ENCODE assay signal across 8 mouse cellular contexts in the genomic region with DNA sequence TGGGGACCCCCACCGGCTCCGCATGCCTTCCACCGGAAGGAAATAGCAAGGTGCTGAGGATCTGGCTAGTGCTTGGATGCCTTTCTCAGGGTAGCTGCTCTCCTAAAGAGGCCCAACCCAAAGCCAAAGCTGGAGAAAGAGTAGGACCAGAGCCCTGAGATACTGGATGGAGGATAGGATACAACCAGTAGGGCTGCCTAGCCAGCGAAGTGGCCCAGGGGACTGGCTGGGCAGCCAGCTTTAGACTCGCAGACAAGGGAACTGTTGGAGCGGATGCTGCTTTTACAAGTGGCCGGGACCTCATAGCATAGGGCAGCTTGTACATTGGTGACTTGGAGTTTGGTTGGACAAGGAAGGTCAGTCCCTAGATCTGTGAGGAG. TPM values are rescaled to one million over a fixed set of nuclear protein-coding genes. Genes with fewer than 3 reads are reported as not detected.
DNase-seq lines count a peak whose midpoint lies in the region; ATAC-seq and TF ChIP-seq lines count a peak whose summit lies in the region.

No protein-coding gene starts in this region.

- DNase-seq in heart, embryonic 10.5 days (ENCODE audit: low spot score), result no peak
- DNase-seq in heart, postnatal 25 days (ENCODE audit: low spot score), result no peak
- no peak for DNase-seq in ES-E14 (ENCODE audit: low read depth, low spot score)
- DNase-seq in adrenal gland, adult (ENCODE audit: inconsistent age in 2 of 2, low spot score in 1 of 2), result no peak
- no peak for DNase-seq in cerebellum, adult 9-10 months
- DNase-seq in gastrocnemius, postnatal 36 days, result no peak

- H3K27me3 ChIP-seq in heart, embryonic 10.5 days (ENCODE audit: insufficient read depth, poor library complexity, severe bottlenecking), result peaks cover 91% of the 10 kb centered on the region
- H3K27me3 ChIP-seq in heart, embryonic 16.5 days (ENCODE audit: control insufficient read depth, insufficient read depth, low read length), result peaks cover 12% of the 10 kb centered on the region
- peaks cover 3% of the 10 kb centered on the region for H3K27me3 ChIP-seq in liver, embryonic 16.5 days (ENCODE audit: control insufficient read depth, insufficient read depth, low read depth, low read length)

- peak overlapping the region; percentile 76 for H3K9ac ChIP-seq in ES-E14 (ENCODE audit: insufficient read depth, low read depth, low read length, poor library complexity, severe bottlenecking)
- H3K9ac ChIP-seq in heart, embryonic 16.5 days (ENCODE audit: low read length), result no peak overlapping the region; the same call in 1 of the 2 replicates
- H3K9ac ChIP-seq in liver, embryonic 16.5 days (ENCODE audit: low read depth, low read length), result peak overlapping the region; percentile 72

- 66% methylated on average over 7 of the region's 7 CpGs for WGBS in heart, embryonic 10.5 days
- WGBS in heart, embryonic 16.5 days, result 73% methylated on average over 7 of the region's 7 CpGs
- WGBS in liver, embryonic 16.5 days (ENCODE audit: insufficient replicate concordance), result 52% methylated on average over 7 of the region's 7 CpGs

- in situ Hi-C loops in ES-E14 (cut with MboI; ENCODE audit: low sequenced_read_pairs in 2 of 2, unreplicated experiment in 2 of 2), result loop anchor here in 1 of 2 experiments (5.0 to 10.0 kb wide), 2 partner anchors 352 to 484 kb away; no protein-coding TSS in a partner anchor

- ATAC-seq in heart, embryonic 16.5 days (replicated peaks; ENCODE audit: extremely low read depth, insufficient read depth, low FRiP score), result no peak
- ATAC-seq in liver, embryonic 16.5 days (ENCODE audit: low read depth), result no peak

- peak overlapping the region; percentile 57 for H3K4me3 ChIP-seq in heart, embryonic 10.5 days
- peak overlapping the region; percentile 64 to 69 for H3K4me3 ChIP-seq in ES-E14 (ENCODE audit: insufficient read depth in 1 of 2, low read depth in 1 of 2, low read length in 2 of 2, poor library complexity in 1 of 2, severe bottlenecking in 1 of 2)
- H3K4me3 ChIP-seq in heart, embryonic 16.5 days (ENCODE audit: low read length), result peak overlapping the region; percentile 49; the same call in 1 of the 2 replicates
- H3K4me3 ChIP-seq in liver, embryonic 16.5 days (ENCODE audit: low read depth, low read length), result peak overlapping the region; percentile 64

- H3K4me1 ChIP-seq in heart, embryonic 10.5 days, result peaks cover 13% of the 10 kb centered on the region
- peaks cover 0 to 4% of the 10 kb centered on the region in 2 experiments; a peak in 1 of 4 replicates for H3K4me1 ChIP-seq in ES-E14 (ENCODE audit: control insufficient read depth in 2 of 2, insufficient read depth in 2 of 2, low read length in 2 of 2, poor library complexity in 1 of 2)
- H3K4me1 ChIP-seq in heart, embryonic 16.5 days (ENCODE audit: control insufficient read depth, insufficient read depth, low read length), result peaks cover 7% of the 10 kb centered on the region
- peaks cover 33% of the 10 kb centered on the region for H3K4me1 ChIP-seq in liver, embryonic 16.5 days (ENCODE audit: control insufficient read depth, low read depth, low read length)

- H3K36me3 ChIP-seq in heart, embryonic 10.5 days, result no peaks in the 10 kb centered on the region
- no peaks in the 10 kb centered on the region for H3K36me3 ChIP-seq in ES-E14 (ENCODE audit: control insufficient read depth, insufficient read depth, low read length, poor library complexity, severe bottlenecking)
- no peaks in the 10 kb centered on the region for H3K36me3 ChIP-seq in heart, embryonic 16.5 days (ENCODE audit: control insufficient read depth, insufficient read depth)
- no peaks in the 10 kb centered on the region for H3K36me3 ChIP-seq in liver, embryonic 16.5 days (ENCODE audit: control insufficient read depth, insufficient read depth)

- peak overlapping the region; percentile 97 for H3K4me2 ChIP-seq in heart, embryonic 16.5 days (ENCODE audit: low read depth, low read length)
- peak overlapping the region; percentile 88 for H3K4me2 ChIP-seq in liver, embryonic 16.5 days (ENCODE audit: low read depth, low read length)

- intact Hi-C loops in heart, postnatal 25 days (cut with DNase I), result no loop called here
- intact Hi-C loops in gastrocnemius, postnatal 36 days (cut with DNase I), result loop anchor here (2.0 kb wide), 1 partner anchor 84 kb away; no protein-coding TSS in a partner anchor

- peak overlapping the region; percentile 72; the same call in 1 of the 2 replicates for H3K27ac ChIP-seq in heart, embryonic 10.5 days
- no peak overlapping the region for H3K27ac ChIP-seq in ES-E14 (ENCODE audit: insufficient read depth, low read depth, low read length, poor library complexity, severe bottlenecking)
- no peak overlapping the region for H3K27ac ChIP-seq in heart, embryonic 16.5 days (ENCODE audit: low read length)
- H3K27ac ChIP-seq in liver, embryonic 16.5 days (ENCODE audit: low read length), result no peak overlapping the region

- no peaks in the 10 kb centered on the region for H3K9me3 ChIP-seq in heart, embryonic 10.5 days
- no peaks in the 10 kb centered on the region for H3K9me3 ChIP-seq in ES-E14 (ENCODE audit: control insufficient read depth, insufficient read depth, low read depth, low read length)
- H3K9me3 ChIP-seq in heart, embryonic 16.5 days (replicated peaks; ENCODE audit: control insufficient read depth, low read length), result no peaks in the 10 kb centered on the region
- no peaks in the 10 kb centered on the region for H3K9me3 ChIP-seq in liver, embryonic 16.5 days (replicated peaks; ENCODE audit: control insufficient read depth, low read length)

TF ChIP-seq in ES-E14, 5 proteins besides CTCF, POLR2A, EP300 and RAD21:
- TF ChIP-seq ZNF384 (IDR thresholded peaks at IDR 0.05; ENCODE audit: low read depth, low read length) (no peak), ZC3H11A (IDR thresholded peaks at IDR 0.05; ENCODE audit: borderline replicate concordance, low read depth, low read length) (no peak), HCFC1 (IDR thresholded peaks at IDR 0.05; ENCODE audit: borderline replicate concordance, insufficient read depth, low read length) (no peak), MAFK (IDR thresholded peaks at IDR 0.05; ENCODE audit: insufficient read depth, low read depth, low read length) (no peak), CHD2 (IDR thresholded peaks at IDR 0.05; ENCODE audit: low read depth, low read length) (no peak)

RNA-seq across cellular contexts. Expression of a gene that starts 0.8 kb away (rescaled TPM):
- 3.4 and 4.0 TPM in 2 replicates for polyA plus RNA-seq in heart, embryonic 10.5 days (2016; fragmentation: Nextera tagmentation; extraction: Ambion mirVana)
- total RNA-seq in heart, postnatal 25 days (2021), result 1 to 10 TPM; 7.0 to 8.8 TPM
- 3.8 and 4.2 TPM in 2 replicates for total RNA-seq in ES-E14 (2012; rRNA removed)
- polyA plus RNA-seq in heart, embryonic 16.5 days (2015; fragmentation: Nextera tagmentation; extraction: Ambion mirVana), result 5.0 and 5.9 TPM in 2 replicates
- 18.5 and 19.8 TPM in 2 replicates for polyA plus RNA-seq in liver, embryonic 16.5 days (2015; fragmentation: Nextera tagmentation; extraction: Ambion mirVana)
- total RNA-seq in gastrocnemius, postnatal 36 days (2021), result 1 to 10 TPM; 4.9 to 5.2 TPM
